Mouse (Mus musculus) thymus, postnatal 36 days (tissue): ENCODE results near the gene Cdk15.
A peak's percentile ranks its signal among the peaks of the same experiment; 100 is the strongest.

Experiments used
- DNase-seq, 2 experiments: peaks; one replicate each; pipeline ENCODE4 v3.0.0; 2022; ENCODE audit warnings: mixed read lengths in 2 of 2

Cdk15 gene

DNA sequence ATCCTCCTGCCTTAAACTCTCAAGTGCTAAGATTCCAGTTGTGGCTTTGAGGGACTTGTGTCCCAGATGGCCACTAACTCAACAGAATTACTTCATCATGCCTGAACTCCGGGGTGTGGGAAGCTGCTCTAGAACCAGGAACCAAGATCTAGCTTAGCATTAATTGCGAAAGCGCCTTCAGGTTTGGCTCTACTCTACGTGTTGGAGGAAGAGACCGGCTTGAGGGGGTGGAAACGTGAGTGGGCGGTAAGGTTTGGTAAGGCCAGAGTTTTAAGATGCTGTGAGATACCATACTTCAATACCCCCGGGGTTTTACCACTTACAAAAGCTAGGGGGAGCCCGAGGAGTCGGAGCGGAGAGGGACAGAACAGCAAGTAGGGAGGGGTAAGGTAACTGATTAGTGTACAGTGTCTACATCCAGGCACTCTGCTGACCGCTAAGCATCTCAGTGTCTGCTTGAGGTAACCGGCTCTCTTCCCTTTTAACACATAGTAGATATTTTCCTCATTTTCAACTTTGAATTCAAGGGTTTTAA, 29.7 kb downstream of the Cdk15 start:
- peak in 1 of 2 experiments; percentile 16 for DNase-seq

DNA sequence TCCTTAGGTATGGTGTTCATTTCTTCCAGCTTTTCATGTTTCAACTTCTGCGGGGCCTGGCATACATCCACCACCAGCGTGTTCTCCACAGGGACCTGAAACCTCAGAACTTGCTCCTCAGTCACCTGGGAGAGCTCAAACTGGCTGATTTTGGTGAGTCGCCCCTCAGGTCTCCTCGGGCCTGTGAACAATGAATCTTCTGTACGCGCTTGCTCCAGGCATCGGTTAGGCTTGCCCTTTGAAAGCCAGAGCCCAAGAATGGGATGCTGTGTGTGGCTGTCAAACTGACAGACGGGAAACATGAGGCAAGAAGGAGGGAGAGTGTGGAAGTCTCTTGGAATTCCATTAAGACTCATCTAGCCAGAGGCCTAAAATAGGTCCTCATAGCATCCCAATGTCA, 31.0 kb downstream of the Cdk15 start:
- DNase-seq: no peak

DNA sequence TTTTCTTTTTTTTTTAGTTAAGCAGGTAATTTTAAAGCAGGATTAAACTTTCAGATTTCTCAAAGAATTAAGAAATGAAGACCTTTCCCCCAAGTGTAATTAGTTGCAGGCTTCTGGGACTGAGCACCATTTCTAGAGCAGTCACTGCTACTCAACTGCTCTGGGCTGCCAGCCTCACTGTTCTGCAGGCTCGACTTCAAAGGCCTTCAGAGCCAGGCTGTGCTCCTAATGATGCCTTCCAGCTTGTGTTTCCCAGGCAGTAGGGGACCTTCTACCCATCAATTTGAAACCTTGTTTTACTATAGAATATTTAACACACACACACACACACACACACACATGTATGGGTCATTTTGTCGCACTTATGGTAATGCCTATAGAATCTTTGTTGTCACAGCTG, 34.9 kb downstream of the Cdk15 start:
- no peak for DNase-seq

DNA sequence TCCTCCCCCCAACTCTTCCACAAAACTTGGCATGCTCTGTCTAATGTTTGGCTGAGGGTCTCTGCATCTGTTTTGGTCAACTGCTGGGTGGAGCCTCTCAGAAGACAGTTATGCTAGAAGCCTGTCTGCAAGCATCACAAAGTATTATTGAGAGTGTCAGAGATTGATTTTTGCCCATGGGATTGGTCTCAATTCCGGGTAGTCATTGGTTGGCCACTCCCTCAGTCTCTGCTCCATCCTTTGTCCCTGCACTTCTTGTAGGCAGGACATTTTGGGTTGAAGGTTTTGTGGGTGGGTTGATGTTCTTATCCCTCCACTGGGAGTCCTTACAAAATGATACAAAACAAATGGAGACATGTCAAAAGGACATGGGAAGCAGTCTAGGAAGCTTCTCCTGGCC, 39.1 kb downstream of the Cdk15 start:
- no peak for DNase-seq

DNA sequence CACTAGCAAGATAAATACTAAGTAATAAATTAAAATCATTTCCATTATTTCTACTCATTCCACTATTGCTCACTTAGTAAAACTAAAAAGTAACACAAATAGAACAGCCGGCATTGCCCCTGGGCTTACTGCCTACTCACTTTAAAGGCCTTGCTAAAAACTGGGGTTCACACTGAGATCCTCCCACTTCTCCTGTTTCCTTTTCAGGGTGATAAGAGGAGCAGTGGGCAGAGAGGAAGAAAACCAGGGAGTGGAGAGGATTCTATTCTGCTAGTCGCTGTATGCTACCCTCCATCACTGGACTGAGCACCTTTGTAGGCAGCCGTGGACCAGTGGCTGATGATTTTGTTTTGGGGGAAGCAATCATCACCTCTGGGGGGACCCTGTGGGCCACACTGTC, 40.5 kb downstream of the Cdk15 start:
- DNase-seq: no peak

DNA sequence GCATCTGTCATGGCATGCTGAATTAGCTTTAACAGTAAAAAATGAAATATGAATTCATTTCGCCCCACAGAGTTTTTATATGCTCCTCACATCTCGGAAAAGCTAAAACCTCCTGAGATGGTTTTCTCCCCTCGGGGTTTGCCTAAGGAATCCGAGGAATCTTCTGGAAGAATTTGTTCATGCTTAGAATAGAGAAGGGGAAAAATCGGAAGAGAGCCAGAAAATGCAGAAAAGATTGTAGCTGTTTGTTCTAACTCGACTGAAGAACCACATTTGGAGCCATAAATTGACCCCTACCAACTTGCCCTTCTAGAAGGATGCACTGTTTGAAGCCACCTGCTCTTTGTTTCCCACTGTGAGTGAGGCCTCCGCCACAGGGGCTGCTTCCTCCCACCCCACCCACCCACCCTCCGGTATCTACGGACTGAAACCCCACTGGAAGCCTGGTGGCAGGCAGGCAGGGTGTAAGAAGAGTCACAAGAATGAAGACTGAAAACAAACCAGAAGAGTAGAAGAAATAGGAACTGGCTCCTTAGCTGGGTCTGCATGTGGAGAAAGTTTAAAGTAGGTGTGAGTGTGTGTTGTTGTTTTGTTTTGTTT, 41.9 kb downstream of the Cdk15 start:
- DNase-seq: peak; percentile 26 to 52

DNA sequence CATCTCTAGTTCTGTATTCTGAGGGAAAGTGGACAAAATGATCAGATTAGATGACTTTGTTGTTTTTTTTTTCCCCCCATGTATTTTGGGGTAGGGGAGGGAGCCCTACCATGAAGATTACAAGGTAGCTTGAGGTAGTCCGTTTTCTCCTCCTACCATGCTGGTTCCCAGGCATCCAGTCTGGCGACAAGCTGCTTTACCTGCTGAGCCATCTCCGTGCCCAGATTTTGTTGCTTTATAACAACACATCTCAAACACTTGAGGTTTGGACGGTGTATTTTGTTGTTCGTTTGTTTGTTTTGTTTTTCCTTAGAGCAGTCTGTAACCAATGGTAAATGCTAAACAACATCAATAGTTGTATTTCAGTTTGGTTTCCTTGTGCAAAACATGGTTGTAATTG, 50.6 kb downstream of the Cdk15 start:
- DNase-seq: no peak

DNA sequence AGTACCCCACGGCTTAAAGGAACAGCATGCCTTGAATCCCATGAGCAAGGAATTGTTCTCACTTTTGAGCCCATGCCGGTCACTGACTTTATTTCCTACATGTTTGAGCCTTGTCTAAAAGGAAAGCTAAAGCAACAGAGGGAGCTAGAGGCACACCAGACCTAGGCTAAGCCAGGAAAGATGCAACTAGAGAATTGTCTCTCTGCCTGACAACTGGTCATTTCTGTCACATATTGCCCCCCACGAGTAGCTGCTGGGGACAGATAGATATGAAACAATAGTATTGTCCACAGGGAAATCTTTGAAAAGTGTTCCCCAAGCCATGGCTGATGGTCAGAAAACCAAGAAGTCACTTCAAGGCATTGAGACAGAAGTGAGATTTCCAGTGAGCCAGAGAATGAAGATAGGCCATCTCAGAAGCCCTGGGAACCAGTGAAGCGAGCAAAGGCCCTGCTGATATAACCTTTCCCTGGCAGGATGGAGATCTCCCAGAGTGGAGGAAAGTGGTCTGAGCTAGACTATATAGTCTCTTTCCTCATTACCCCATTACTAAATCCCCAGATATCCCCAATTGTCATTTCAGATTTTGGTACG, 54.7 kb downstream of the Cdk15 start:
- no peak for DNase-seq

DNA sequence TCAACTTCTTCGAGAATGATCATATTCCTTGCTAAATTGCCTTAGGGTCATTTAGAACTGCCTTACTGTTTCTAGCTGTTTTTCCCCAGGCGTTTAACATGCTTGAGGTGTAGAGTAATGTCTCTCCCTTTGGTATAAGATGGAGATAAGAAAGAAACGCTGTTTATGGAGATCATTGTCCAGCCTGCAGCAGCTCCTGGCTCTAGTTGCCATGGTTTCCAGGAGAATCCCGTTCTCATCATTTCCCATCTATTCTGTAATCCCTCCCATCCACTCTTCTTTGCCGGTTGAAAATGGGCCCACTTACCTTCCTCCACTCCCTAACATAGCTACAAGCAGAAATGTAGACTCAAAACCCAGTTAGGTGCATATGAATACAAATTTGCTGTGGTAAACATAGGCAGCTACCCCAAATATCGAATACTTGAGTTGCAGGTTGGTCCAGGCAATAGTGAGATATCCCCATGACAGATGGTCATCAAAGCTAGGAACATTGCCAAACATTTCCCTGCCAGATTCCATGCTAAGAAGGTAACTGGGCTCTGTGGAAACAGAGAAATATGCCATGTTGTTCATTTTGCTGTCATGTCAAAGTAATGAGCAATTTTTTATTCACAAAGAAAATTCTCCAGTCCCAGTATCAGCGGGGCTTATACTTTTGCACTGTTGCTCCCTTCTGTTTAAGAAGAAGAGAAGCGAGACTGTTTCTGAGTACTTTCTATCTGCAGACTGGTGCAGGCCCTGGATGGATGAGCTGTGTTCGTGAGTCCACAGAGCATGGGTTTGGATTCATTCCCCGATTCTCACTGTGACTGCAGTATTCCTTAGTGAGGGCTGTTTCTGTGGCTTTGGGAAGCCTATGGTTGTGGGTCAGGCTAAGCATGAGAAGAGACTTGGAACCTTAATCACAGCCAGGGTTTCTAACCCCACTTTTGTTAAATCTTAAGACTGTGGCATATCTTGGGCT, 55.8 kb downstream of the Cdk15 start:
- no peak for DNase-seq

DNA sequence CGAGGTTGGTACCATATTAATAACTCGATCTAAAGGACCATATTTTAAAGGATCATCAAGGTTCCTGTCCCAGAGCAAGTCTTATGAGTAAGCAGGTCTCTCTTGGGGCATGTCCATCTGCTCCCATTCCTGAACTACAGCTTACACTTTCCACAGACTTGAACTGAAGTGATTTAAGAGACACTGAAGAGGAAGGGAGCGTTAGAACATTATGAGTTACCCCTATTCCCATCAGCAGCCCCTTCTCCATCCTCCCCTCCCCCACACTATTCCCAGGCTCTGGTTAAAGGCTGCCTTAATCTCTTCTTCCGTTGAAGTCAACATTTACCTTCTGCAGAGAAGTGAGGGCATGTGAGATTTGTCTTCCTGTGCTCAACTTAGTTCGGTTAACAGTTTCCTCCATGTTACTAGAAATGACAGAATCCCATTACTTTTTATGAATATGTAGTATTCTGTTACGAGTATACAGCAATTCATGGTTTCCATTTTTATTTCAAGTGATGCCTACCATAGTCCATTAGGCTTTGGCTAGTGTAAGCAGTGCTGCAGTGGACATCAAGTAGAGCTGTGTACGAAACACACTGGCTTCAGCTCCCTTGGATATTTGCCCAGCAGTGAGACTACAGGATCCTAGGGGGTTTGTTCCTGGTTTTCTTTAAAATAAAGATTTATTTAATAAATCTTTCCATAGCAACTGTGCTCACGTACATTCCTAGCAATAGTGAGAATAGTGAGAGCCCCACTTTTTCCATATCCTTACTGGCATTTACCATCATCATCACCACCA, 56.6 kb downstream of the Cdk15 start:
- DNase-seq: no peak

DNA sequence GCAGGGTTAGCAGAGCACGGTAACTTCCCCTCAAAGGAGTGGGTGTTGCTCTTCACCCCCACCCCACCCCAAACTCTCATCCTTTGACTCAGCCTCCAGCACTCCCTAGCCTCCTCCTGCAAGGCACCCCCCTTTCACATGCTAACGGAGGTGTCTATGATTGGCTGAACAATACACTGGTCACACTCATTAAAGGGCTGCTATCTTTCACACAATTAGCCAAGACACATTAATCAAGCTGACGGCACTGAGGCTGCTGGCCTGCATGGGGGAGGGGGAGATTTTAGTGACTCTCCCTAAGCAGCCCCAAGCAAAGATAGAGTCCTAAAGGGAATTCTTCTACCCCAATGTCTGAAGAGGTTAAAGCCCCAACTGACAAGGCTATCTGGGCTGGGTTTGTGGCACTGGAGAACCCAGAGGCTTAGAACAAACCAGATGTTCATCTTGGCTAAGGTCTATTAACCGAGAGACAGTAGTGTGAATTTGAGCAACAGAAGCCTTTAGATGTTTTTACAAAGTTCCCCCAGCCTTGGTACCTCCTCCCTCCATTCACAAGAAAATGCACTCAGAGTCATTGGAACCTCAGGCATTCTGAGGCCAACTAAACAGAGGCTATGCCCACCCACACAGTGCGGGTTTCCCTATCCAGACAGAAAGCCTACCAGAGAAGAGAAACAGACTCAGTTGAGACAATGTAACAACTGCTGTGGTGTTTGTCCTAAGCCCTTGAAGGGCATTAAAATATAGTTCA, 58.5 kb downstream of the Cdk15 start:
- DNase-seq: peak in 1 of 2 experiments; percentile 19

DNA sequence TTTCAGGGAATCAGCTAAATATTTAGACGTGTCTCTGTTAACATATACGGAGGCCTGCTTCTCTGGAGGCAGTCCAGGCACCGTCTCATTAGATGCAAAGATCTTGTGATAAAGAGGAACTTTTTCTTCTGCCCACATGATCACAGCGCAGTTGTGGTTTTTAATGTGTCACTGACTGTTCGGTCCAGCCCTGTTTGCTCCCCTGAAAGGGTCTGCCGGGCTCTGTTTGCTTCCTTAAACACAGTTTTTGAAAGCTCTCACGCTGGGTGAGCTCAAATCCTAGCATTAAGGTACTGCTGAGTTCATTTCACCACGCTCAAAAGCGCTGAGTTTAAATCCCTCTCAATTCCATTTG, 59.3 kb downstream of the Cdk15 start:
- no peak for DNase-seq

DNA sequence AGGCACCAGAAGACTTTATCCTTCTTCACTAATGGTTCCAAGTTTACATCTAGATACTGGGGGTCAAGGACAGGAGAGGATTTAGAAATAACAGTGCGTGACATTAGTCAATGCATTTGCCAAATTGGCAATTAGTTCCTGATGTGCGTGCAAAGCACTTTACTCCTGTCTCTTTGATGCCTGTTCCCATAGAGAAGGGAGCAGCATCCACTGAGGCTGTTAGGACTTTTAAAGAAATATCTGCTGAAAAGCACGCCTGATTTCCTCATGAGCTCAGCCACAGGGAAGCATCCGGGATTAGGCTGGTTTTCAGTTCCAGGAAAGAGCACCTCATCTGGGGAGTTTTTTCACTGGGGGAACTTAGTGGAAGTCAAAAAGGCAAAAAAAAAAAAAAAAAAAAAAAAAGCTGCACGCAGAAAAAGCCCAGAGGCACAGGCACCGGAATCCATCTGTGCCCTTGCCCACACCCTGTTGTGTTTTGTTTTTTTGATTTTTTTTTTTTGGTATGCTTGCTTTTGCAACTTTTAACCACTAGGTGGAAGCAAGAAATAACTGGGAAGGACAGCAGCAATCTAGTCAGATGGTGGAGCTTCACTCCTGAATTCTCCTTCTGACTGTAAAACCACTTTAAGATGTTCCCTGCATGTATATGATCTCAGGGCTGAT, 59.8 kb downstream of the Cdk15 start:
- peak; percentile 6 to 18 for DNase-seq

DNA sequence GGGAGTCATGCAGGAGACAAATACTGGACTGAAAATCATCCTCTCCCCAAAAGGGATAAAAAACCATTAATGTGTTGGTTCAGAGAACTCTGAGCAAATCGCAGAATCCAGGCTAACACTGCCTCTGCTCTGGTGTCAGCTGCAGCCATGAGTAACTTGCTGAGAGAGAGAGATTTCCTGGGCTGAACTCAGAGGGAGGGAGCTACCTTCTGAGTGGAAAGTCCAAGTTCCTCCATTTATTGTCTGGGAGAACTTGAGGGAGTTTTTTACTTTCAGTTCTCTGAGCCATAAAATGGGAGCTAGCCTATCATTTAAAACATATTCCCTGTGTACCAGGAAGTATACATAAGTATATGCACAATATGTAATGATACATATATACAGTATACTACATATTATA, 60.7 kb downstream of the Cdk15 start:
- no peak for DNase-seq

DNA sequence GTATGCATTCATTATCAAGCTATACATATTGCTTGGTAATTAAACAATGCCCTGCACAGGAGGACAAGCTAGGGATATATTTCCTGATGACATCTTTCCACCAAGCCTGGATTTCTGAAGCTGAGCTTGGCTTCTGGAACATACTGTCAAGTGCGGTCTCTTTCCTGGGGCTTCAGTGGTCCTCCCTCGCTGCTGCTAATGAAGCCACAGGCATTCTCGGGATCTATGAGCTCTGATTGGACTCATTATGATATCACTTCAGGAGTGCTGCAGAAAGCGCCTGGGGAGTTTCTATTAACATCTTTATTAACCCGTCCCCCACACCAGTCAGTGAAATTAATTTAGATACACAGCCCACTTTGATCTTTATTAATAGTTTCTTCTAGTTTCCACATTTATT, 62.2 kb downstream of the Cdk15 start:
- DNase-seq: no peak

DNA sequence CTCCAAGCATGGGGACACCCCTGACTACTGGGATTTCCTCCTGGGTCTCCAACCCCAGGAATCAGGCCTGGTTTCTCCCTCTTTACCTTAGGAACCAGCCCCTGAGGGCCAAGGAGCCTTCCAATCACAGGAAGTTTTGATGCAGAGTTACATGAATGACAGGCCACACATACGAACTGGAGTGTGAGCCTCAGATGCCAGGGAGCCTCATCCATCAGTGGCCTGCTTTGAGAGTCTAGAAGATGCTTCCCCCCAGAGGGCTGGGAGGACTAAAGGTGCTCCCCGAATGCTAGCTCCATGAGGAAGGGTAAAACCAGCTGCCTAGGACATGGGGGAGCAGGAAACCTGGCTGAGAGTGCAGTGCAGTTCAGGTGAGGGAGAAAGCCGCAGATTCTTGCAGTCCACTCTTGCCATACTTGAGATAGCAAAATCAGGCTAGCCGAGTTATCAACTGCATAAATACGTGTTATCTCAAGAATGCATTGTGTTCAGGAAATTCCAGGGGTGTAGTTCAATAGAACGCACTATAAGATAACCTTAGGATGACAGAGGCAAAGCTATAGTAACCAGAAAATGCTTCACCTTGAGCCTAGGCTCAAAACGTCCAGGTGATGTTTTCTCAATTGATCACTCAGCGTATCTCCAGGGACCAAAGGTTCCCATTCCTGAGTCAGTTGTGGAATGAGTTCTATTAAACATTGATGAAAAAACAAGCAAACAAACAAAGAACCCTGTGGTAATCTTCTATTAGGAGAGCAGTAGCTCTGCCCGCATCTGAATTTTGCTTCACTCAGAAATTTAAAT, 64.6 kb downstream of the Cdk15 start:
- DNase-seq: no peak

DNA sequence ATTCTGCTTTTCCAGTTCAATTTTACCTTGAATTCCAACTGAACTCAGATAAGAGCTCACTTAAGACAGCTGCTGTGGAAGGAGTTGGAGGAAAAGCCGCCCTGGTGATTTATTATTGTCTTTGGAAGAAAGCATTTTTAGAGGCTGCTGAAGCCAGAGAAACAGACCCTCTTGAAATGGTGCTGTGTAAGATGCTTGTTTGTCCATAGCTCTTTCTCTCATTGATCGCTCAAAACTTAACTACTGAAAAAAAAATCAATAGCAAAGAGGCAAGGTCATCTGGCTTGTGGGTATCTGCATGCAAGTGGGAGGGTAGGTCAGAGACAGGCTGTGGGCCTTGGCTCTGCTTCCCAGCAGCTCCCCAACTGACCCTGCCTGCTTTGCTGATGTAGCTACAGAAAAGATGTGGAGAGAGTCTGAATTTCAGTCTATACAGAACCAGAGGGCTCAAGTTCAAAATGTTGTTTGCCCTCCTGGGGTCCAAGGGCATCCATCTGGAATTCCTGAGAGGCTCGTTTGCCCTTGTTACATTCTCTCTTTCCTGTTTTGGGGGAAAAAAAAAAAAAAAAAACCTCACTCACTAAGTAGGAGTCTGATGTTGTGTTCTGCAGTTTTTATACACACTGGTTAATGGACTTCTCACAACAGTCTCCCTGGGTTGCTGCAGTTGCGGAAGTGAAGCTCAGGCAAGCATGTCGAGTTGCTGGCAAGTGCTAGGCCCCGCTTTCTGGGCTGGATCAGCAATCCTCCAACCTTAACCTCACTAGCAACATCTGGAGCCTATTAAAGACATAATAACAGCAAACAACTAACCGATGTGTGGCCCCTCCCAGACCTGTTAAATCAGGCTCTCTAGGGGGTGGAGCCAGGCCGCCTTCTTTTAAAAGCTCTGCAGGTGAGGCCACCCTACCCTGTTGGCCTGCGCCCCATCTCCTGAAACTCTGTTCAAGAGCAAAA, 65.5 kb downstream of the Cdk15 start:
- DNase-seq: no peak

DNA sequence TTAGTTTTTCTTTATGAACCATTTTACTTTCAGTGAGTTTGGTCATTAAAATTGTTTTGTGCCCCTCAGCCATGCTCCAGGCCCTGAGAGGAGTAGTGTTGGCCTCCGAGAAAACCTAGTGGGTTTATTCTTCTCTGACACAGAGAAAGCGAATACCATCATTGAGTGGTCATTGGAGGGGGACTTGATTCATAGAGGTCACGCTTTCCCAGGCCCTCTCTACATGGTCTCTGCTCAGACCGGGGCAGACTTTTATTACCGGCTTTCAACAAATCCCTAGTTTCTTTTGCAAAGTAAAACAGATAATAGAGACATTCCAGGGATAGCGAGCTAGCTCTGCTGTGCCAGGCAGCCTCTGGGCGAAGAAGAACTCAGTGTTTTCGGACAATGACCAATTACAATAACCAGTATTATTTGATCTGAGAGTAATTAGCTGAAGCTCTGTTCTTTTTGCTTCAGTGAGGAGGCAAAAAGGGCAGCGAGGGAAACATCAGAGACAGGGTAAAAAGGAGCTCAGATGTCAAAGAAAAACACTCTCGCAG, 70.2 kb downstream of the Cdk15 start:
- no peak for DNase-seq

DNA sequence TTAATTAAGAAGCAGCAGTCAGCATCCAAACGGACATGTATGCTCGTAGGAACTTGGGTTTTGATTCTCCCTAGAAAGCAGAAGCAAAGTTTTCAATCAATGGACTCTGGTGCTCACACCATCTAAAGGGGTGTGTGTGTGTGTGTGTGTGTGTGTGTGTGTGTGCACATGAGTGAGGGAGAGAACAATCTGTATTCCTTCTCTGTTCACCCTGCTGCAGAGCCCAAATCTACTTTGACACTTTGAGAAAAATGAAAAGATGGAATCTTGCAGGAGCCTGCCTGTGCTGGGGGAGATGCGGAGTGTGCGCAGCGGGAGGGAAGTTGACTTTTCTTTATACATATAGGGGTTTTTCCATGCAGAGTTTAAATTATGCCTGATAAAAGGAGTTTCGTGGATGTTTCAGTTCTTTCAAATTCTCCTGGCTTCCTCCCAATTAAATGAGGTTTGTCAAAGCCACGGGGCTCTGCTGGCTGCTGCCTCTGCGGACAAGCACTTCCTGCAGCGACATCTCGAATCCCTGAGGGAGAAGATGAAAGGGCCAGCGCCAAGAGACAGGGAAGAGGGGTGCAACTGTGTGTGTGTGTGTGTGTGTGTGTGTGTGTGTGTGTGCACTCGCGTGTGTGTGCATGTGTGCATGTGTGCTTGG, 76.2 kb downstream of the Cdk15 start:
- no peak for DNase-seq
